Mouse (Mus musculus): ENCODE results near the gene Wfikkn1. TPM values are rescaled to one million over a fixed set of nuclear protein-coding genes. Genes with fewer than 3 reads are reported as not detected.
A peak's percentile ranks its signal among the peaks of the same experiment; 100 is the strongest.

Wfikkn1 gene
- polyA plus RNA-seq, 1 experiment, result 1.4 TPM

GRCm38 (mm10) chr17:25834595-25835222 lies 45.9 kb downstream of the Wfikkn1 start:
- Histone ChIP-seq H3K4me1 (ENCODE audit: control insufficient read depth, insufficient read depth, low read length) (peaks cover 14% of the 10 kb centered on the region), H3K4me3 (ENCODE audit: insufficient read depth, low read length) (peak overlapping the region; percentile 92; the same call in 1 of the 2 replicates)

GRCm38 (mm10) chr17:25833961-25834594 lies 46.6 kb downstream of the Wfikkn1 start:
- peaks cover 14% of the 10 kb centered on the region for H3K4me1 ChIP-seq (ENCODE audit: control insufficient read depth, insufficient read depth, low read length)
- H3K27ac ChIP-seq (ENCODE audit: insufficient read depth, low read depth, low read length), result peak overlapping the region; percentile 99
- H3K4me3 ChIP-seq (ENCODE audit: insufficient read depth, low read length), result peak overlapping the region; percentile 92
- TF ChIP-seq POLR2A (IDR thresholded peaks at IDR 0.05; ENCODE audit: borderline replicate concordance, low read depth, low read length) (no peak), CTCF (IDR thresholded peaks at IDR 0.05; ENCODE audit: low read depth, low read length) (no peak)

More at GRCm38 (mm10) chr17:25834595-25835222, 45.9 kb downstream of the Wfikkn1 start:
- TF ChIP-seq CTCF (IDR thresholded peaks at IDR 0.05; ENCODE audit: low read depth, low read length) (no peak), POLR2A (IDR thresholded peaks at IDR 0.05; ENCODE audit: borderline replicate concordance, low read depth, low read length) (no peak)
- H3K27ac ChIP-seq (ENCODE audit: insufficient read depth, low read depth, low read length), result no peak overlapping the region

GRCm38 (mm10) chr17:25833291-25833663 lies 47.4 kb downstream of the Wfikkn1 start, which contains the start of gene Stub1:
Gene Stub1 (minus strand): TSS chr17:25833404.
- H3K27ac ChIP-seq (ENCODE audit: insufficient read depth, low read depth, low read length), result peak within 1 kb of the TSS; percentile 99
- peaks cover 16% of the 10 kb centered on the region for H3K4me1 ChIP-seq (ENCODE audit: control insufficient read depth, insufficient read depth, low read length)

GRCm38 (mm10) chr17:25832436-25833290 lies 48.0 kb downstream of the Wfikkn1 start:
- TF ChIP-seq POLR2A (IDR thresholded peaks at IDR 0.05; ENCODE audit: borderline replicate concordance, low read depth, low read length) (no peak; the same call in 1 of the 2 replicates), CTCF (IDR thresholded peaks at IDR 0.05; ENCODE audit: low read depth, low read length) (no peak)
- Histone ChIP-seq H3K27ac (ENCODE audit: insufficient read depth, low read depth, low read length) (peak overlapping the region; percentile 99), H3K4me1 (ENCODE audit: control insufficient read depth, insufficient read depth, low read length) (peaks cover 18% of the 10 kb centered on the region)

More at GRCm38 (mm10) chr17:25833291-25833663, 47.4 kb downstream of the Wfikkn1 start, which contains the start of gene Stub1:
- TF ChIP-seq POLR2A (IDR thresholded peaks at IDR 0.05; ENCODE audit: borderline replicate concordance, low read depth, low read length) (no peak), CTCF (IDR thresholded peaks at IDR 0.05; ENCODE audit: low read depth, low read length) (no peak)
- peak within 1 kb of the TSS; percentile 92 for H3K4me3 ChIP-seq (ENCODE audit: insufficient read depth, low read length)

GRCm38 (mm10) chr17:25831451-25832281 lies 49.0 kb downstream of the Wfikkn1 start:
- Histone ChIP-seq H3K27ac (ENCODE audit: insufficient read depth, low read depth, low read length) (peak overlapping the region; percentile 81), H3K4me1 (ENCODE audit: control insufficient read depth, insufficient read depth, low read length) (peaks cover 18% of the 10 kb centered on the region), H3K4me3 (ENCODE audit: insufficient read depth, low read length) (peak overlapping the region; percentile 92)
- TF ChIP-seq CTCF (IDR thresholded peaks at IDR 0.05; ENCODE audit: low read depth, low read length) (no peak), POLR2A (IDR thresholded peaks at IDR 0.05; ENCODE audit: borderline replicate concordance, low read depth, low read length) (no peak)

More at GRCm38 (mm10) chr17:25832436-25833290, 48.0 kb downstream of the Wfikkn1 start:
- peak overlapping the region; percentile 92 for H3K4me3 ChIP-seq (ENCODE audit: insufficient read depth, low read length)

- Histone ChIP-seq H3K27ac (ENCODE audit: insufficient read depth, low read depth, low read length) (no peak overlapping the region), H3K4me1 (ENCODE audit: control insufficient read depth, insufficient read depth, low read length) (peaks cover 18% of the 10 kb centered on the region), H3K4me3 (ENCODE audit: insufficient read depth, low read length) (peak overlapping the region; percentile 92)
- TF ChIP-seq POLR2A (IDR thresholded peaks at IDR 0.05; ENCODE audit: borderline replicate concordance, low read depth, low read length) (no peak), CTCF (IDR thresholded peaks at IDR 0.05; ENCODE audit: low read depth, low read length) (no peak)
Measured at GRCm38 (mm10) chr17:25830806-25831431, 49.7 kb downstream of the Wfikkn1 start.

- TF ChIP-seq CTCF (IDR thresholded peaks at IDR 0.05; ENCODE audit: low read depth, low read length) (no peak), POLR2A (IDR thresholded peaks at IDR 0.05; ENCODE audit: borderline replicate concordance, low read depth, low read length) (no peak)
- H3K4me3 ChIP-seq (ENCODE audit: insufficient read depth, low read length), result no peak overlapping the region
- peaks cover 18% of the 10 kb centered on the region for H3K4me1 ChIP-seq (ENCODE audit: control insufficient read depth, insufficient read depth, low read length)
- no peak overlapping the region for H3K27ac ChIP-seq (ENCODE audit: insufficient read depth, low read depth, low read length)
Measured at GRCm38 (mm10) chr17:25830200-25830753, 50.4 kb downstream of the Wfikkn1 start.

GRCm38 (mm10) chr17:25829558-25830017 lies 51.1 kb downstream of the Wfikkn1 start:
- peak overlapping the region; percentile 77 for H3K4me3 ChIP-seq (ENCODE audit: insufficient read depth, low read length)
- TF ChIP-seq CTCF (IDR thresholded peaks at IDR 0.05; ENCODE audit: low read depth, low read length) (no peak), POLR2A (IDR thresholded peaks at IDR 0.05; ENCODE audit: borderline replicate concordance, low read depth, low read length) (no peak)
- peaks cover 15% of the 10 kb centered on the region for H3K4me1 ChIP-seq (ENCODE audit: control insufficient read depth, insufficient read depth, low read length)
- H3K27ac ChIP-seq (ENCODE audit: insufficient read depth, low read depth, low read length), result no peak overlapping the region
